Mouse (Mus musculus): ENCODE measurements around the gene Sh3tc1. TPM values are rescaled to one million over a fixed set of nuclear protein-coding genes. Genes with fewer than 3 reads are reported as not detected.

Gene Sh3tc1
- polyA plus RNA-seq, 1 experiment from 2014 or later = 4.7 TPM

- Histone ChIP-seq H3K27ac (ENCODE audit: low read depth, low read length) (no peak overlapping the region), H3K4me3 (ENCODE audit: low read depth, low read length) (no peak overlapping the region), H3K36me3 (ENCODE audit: control insufficient read depth, insufficient read depth, low read length) (no peaks in the 10 kb centered on the region), H3K27me3 (ENCODE audit: control insufficient read depth, insufficient read depth, low read length) (no peaks in the 10 kb centered on the region), H3K9me3 (replicated peaks; ENCODE audit: control insufficient read depth, low read length) (no peaks in the 10 kb centered on the region), H3K4me2 (no peak overlapping the region), H3K4me1 (ENCODE audit: control insufficient read depth, insufficient read depth, low read length) (peaks cover 4% of the 10 kb centered on the region; the same call in 1 of the 2 replicates), H3K9ac (ENCODE audit: low read depth, low read length) (no peak overlapping the region)
- WGBS (ENCODE audit: insufficient replicate concordance) = 62% methylated on average over 2 of the region's 2 CpGs
- no peak for ATAC-seq (replicated peaks; ENCODE audit: insufficient number of reproducible peaks, low FRiP score, low TSS enrichment)
Measured at GRCm38 (mm10) chr5:35648230-35648629, 91.6 kb downstream of the Sh3tc1 start.

DNA sequence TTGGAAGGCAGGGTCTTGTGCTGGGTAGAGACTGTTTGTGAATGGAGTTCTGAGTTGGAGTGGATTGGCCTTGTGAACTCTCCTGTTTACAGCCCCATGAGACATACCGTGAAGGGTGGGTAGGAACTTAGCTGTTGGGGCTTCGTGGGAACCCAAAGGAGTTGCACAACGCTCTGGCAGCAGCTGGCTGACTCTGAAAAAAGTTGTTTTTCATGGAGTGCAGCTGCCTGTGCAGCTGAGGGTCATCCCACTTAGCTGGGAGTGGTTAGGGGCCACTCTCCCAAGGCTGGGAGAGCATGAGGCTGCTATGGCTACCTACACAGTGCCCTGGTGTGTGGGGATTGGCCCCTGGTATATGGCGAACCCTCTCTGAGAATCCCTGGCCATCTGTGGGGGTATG is 92.2 kb downstream of the Sh3tc1 start:
- 67% methylated on average over 4 of the region's 4 CpGs for WGBS (ENCODE audit: insufficient replicate concordance)
- ATAC-seq (replicated peaks; ENCODE audit: insufficient number of reproducible peaks, low FRiP score, low TSS enrichment) = no peak

More for the DNA sequence above, 92.2 kb downstream of the Sh3tc1 start:
- no peak overlapping the region for H3K4me3 ChIP-seq (ENCODE audit: low read depth, low read length)
- no peak overlapping the region for H3K27ac ChIP-seq (ENCODE audit: low read depth, low read length)
- H3K9ac ChIP-seq (ENCODE audit: low read depth, low read length) = no peak overlapping the region
- H3K27me3 ChIP-seq (ENCODE audit: control insufficient read depth, insufficient read depth, low read length) = no peaks in the 10 kb centered on the region
- H3K36me3 ChIP-seq (ENCODE audit: control insufficient read depth, insufficient read depth, low read length) = no peaks in the 10 kb centered on the region
- H3K9me3 ChIP-seq (replicated peaks; ENCODE audit: control insufficient read depth, low read length) = no peaks in the 10 kb centered on the region
- H3K4me1 ChIP-seq (ENCODE audit: control insufficient read depth, insufficient read depth, low read length) = peaks cover 4% of the 10 kb centered on the region; the same call in 1 of the 2 replicates
- no peak overlapping the region for H3K4me2 ChIP-seq

Other genes starting within 250 kb of the Sh3tc1 start
- 4.5 and 5.9 TPM in 2 replicates for gene Cpz, start 214.3 kb downstream of the Sh3tc1 start, polyA plus RNA-seq (2014; fragmentation: Nextera tagmentation; extraction: Ambion mirVana)
- 4.6 and 4.9 TPM in 2 replicates for gene Trmt44, start 164.9 kb downstream of the Sh3tc1 start, polyA plus RNA-seq (2014; fragmentation: Nextera tagmentation; extraction: Ambion mirVana)
- 10.5 and 11.4 TPM in 2 replicates for gene Acox3, start 156.9 kb downstream of the Sh3tc1 start, polyA plus RNA-seq (2014; fragmentation: Nextera tagmentation; extraction: Ambion mirVana)
- 3.7 and 4.1 TPM in 2 replicates for gene Htra3, start 60.2 kb downstream of the Sh3tc1 start, polyA plus RNA-seq (2014; fragmentation: Nextera tagmentation; extraction: Ambion mirVana)
- gene Ablim2, start 17.9 kb upstream of the Sh3tc1 start, polyA plus RNA-seq (2014; fragmentation: Nextera tagmentation; extraction: Ambion mirVana) = 1.9 and 2.5 TPM in 2 replicates
- gene Afap1, start 153.3 kb upstream of the Sh3tc1 start, polyA plus RNA-seq (2014; fragmentation: Nextera tagmentation; extraction: Ambion mirVana) = 19.9 and 24.8 TPM in 2 replicates

Measured in heart, embryonic 11.5 days (tissue).